Mouse (Mus musculus): ENCODE results near the gene Tnp2. TPM values are rescaled to one million over a fixed set of nuclear protein-coding genes. Genes with fewer than 3 reads are reported as not detected.

Gene Tnp2
- total RNA-seq, 2 experiments from 2014 or later, result not detected

GRCm38 (mm10) chr16:10754521-10755296 is 33.8 kb downstream of the Tnp2 start:
- intact Hi-C loops (cut with DNase I), result no loop called here
- no peak overlapping the region for H3K4me3 ChIP-seq
- DNase-seq, result no peak

GRCm38 (mm10) chr16:10749824-10750223 is 38.6 kb downstream of the Tnp2 start:
- Histone ChIP-seq H3K4me3 (no peak overlapping the region), H3K27ac (no peak overlapping the region)
- intact Hi-C loops (cut with DNase I), result no loop called here
- TF ChIP-seq CTCF (IDR thresholded peaks at IDR 0.05), result no peak
- no peak for DNase-seq

More at GRCm38 (mm10) chr16:10754521-10755296, 33.8 kb downstream of the Tnp2 start:
- no peak overlapping the region for H3K27ac ChIP-seq
- no peak for TF ChIP-seq CTCF (IDR thresholded peaks at IDR 0.05)

- TF ChIP-seq CTCF (IDR thresholded peaks at IDR 0.05), result no peak
- no peak for DNase-seq
- intact Hi-C loops (cut with DNase I), result no loop called here
- no peak overlapping the region for H3K27ac ChIP-seq
- no peak overlapping the region for H3K4me3 ChIP-seq
Observed at GRCm38 (mm10) chr16:10749226-10749625, 39.2 kb downstream of the Tnp2 start.

GRCm38 (mm10) chr16:10741082-10741481 is 47.4 kb downstream of the Tnp2 start:
- Histone ChIP-seq H3K4me3 (no peak overlapping the region; the same call in 1 of the 2 replicates), H3K27ac (peak overlapping the region; percentile 81)
- no peak for TF ChIP-seq CTCF (IDR thresholded peaks at IDR 0.05)
- DNase-seq, result no peak
- intact Hi-C loops (cut with DNase I), result no loop called here

GRCm38 (mm10) chr16:10739854-10740398 is 48.5 kb downstream of the Tnp2 start:
- intact Hi-C loops (cut with DNase I), result loop anchor here (5.0 kb wide), 1 partner anchor 48 kb away; no protein-coding TSS in a partner anchor
- TF ChIP-seq CTCF (IDR thresholded peaks at IDR 0.05), result no peak
- peak; percentile 76 for DNase-seq
- Histone ChIP-seq H3K27ac (peak overlapping the region; percentile 81), H3K4me3 (peak overlapping the region; percentile 21; the same call in 1 of the 2 replicates)

- Histone ChIP-seq H3K27ac (peak overlapping the region; percentile 81), H3K4me3 (no peak overlapping the region)
- intact Hi-C loops (cut with DNase I), result loop anchor here (5.0 kb wide), 1 partner anchor 47 kb away; no protein-coding TSS in a partner anchor
- TF ChIP-seq CTCF (IDR thresholded peaks at IDR 0.05), result no peak
- peak; percentile 72 for DNase-seq
Observed at GRCm38 (mm10) chr16:10738866-10739265, 49.6 kb downstream of the Tnp2 start.

Other genes with a start within 250 kb of the Tnp2 start
- 10 to 100 TPM; 43.7 to 43.9 TPM for gene Dexi, start 245.6 kb downstream of the Tnp2 start, total RNA-seq (2021)
- 10 to 100 TPM; 60.6 to 72.7 TPM for gene Clec16a, start 243.3 kb downstream of the Tnp2 start, total RNA-seq (2021)
- under 1 TPM; 0.33 to 0.61 TPM for gene Socs1, start 3.1 kb downstream of the Tnp2 start, total RNA-seq (2021)
- not detected for gene Prm3, start 2.3 kb upstream of the Tnp2 start, total RNA-seq (2021)
- not detected for gene Prm2, start 7.5 kb upstream of the Tnp2 start, total RNA-seq (2021)
- not detected for gene Prm1, start 17.2 kb upstream of the Tnp2 start, total RNA-seq (2021)
- gene Gm11172, start 24.3 kb upstream of the Tnp2 start, total RNA-seq (2021), result not detected
- gene Rmi2, start 46.4 kb upstream of the Tnp2 start, total RNA-seq (2021), result 1 to 10 TPM; 1.2 to 1.9 TPM

Measured in gastrocnemius, adult 2 months (tissue).